Mouse (Mus musculus) lung, adult 10 weeks (tissue): ENCODE results near the gene Vmn1r224. TPM values are rescaled to one million over a fixed set of nuclear protein-coding genes. Genes with fewer than 3 reads are reported as not detected.

Source experiments
- polyA plus RNA-seq: library from polyadenylated mRNA; stranded (reverse); fragments of 350-450 nt; fragmentation: Illumina TruSeq; extraction: RNeasy Lipid Tissue Mini Kit (QIAGEN cat#74804); gene quantifications from one replicate; pipeline ENCODE4 v1.2.3, GENCODE M21; 2014; ENCODE audit warnings: low read depth, low replicate concordance; ENCODE audit not compliant: insufficient read depth

The Vmn1r224 gene
- polyA plus RNA-seq, result not detected

GRCm38 (mm10) chr17:20413846-20414245 is at the start of gene Vmn1r224:
TSS of gene Vmn1r224 (plus strand) at chr17:20414146.

Other genes with a start within 250 kb of the Vmn1r224 start
- not detected for gene Fpr-rs6, start 231.0 kb upstream of the Vmn1r224 start, polyA plus RNA-seq
- not detected for gene Vmn2r105, start 179.1 kb upstream of the Vmn1r224 start, polyA plus RNA-seq
- gene Vmn2r106, start 128.6 kb upstream of the Vmn1r224 start, polyA plus RNA-seq, result not detected
- not detected for gene Vmn2r107, start 68.9 kb upstream of the Vmn1r224 start, polyA plus RNA-seq
- not detected for gene Vmn2r108, start 67.2 kb downstream of the Vmn1r224 start, polyA plus RNA-seq
- gene Vmn1r225, start 84.0 kb downstream of the Vmn1r224 start, polyA plus RNA-seq, result not detected
- not detected for gene Vmn2r109, start 150.6 kb downstream of the Vmn1r224 start, polyA plus RNA-seq
- gene Vmn2r110, start 182.3 kb downstream of the Vmn1r224 start, polyA plus RNA-seq, result not detected
- gene Fpr-rs3, start 210.7 kb downstream of the Vmn1r224 start, polyA plus RNA-seq, result not detected